Mouse (Mus musculus): ENCODE data around the gene Zfp36l1. TPM values are rescaled to one million over a fixed set of nuclear protein-coding genes. Genes with fewer than 3 reads are reported as not detected.

The Zfp36l1 gene
- polyA plus RNA-seq, 1 experiment from 2014 or later = 152 TPM

- Histone ChIP-seq H3K9me3 (ENCODE audit: control insufficient read depth, low read length) (no peaks in the 10 kb centered on the region), H3K4me2 (ENCODE audit: low read depth, low read length) (no peak overlapping the region), H3K27ac (ENCODE audit: low read length) (no peak overlapping the region), H3K36me3 (ENCODE audit: control insufficient read depth, insufficient read depth, low read length) (no peaks in the 10 kb centered on the region), H3K27me3 (ENCODE audit: control insufficient read depth, insufficient read depth, low read depth, low read length) (no peaks in the 10 kb centered on the region), H3K4me3 (ENCODE audit: low read length) (no peak overlapping the region), H3K4me1 (replicated peaks; ENCODE audit: control insufficient read depth, insufficient read depth, low read length) (peaks cover 6% of the 10 kb centered on the region), H3K9ac (ENCODE audit: low read length) (no peak overlapping the region)
- 79% methylated on average over 3 of the region's 3 CpGs for WGBS
- ATAC-seq (ENCODE audit: low read depth) = no peak
Observed at GRCm38 (mm10) chr12:80069040-80069439, 43.8 kb downstream of the Zfp36l1 start.

DNA sequence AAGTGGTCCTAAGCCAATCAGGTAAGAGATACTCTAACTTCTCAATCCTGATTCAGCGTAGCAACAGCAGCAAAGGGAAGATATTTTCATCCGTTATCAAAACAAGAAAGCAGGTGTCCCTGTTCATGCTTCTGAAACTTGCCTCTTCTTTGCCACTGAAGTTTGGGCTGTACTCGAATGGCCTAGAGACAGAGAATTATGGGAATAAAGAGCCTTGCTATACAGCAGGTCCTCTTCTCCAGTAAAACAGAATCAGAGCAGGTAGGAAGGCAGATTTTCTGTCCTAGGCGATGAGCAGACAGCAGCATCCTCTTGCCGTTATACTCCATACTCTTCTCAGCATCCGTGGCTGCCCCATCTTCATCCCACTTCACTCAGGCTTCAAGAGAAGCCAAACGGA lies 44.8 kb downstream of the Zfp36l1 start:
- H3K4me2 ChIP-seq (ENCODE audit: low read depth, low read length) = no peak overlapping the region
- no peak for ATAC-seq (ENCODE audit: low read depth)
- 79% methylated on average over 7 of the region's 7 CpGs for WGBS

GRCm38 (mm10) chr12:80065049-80065448 lies 47.8 kb downstream of the Zfp36l1 start:
- H3K27ac ChIP-seq (ENCODE audit: low read length) = no peak overlapping the region
- WGBS = 78% methylated on average over 8 of the region's 8 CpGs
- H3K27me3 ChIP-seq (ENCODE audit: control insufficient read depth, insufficient read depth, low read depth, low read length) = no peaks in the 10 kb centered on the region
- no peaks in the 10 kb centered on the region for H3K9me3 ChIP-seq (ENCODE audit: control insufficient read depth, low read length)
- no peak for ATAC-seq (ENCODE audit: low read depth)
- no peak overlapping the region for H3K9ac ChIP-seq (ENCODE audit: low read length)
- peaks cover 43% of the 10 kb centered on the region for H3K4me1 ChIP-seq (replicated peaks; ENCODE audit: control insufficient read depth, insufficient read depth, low read length)
- no peaks in the 10 kb centered on the region for H3K36me3 ChIP-seq (ENCODE audit: control insufficient read depth, insufficient read depth, low read length)
- no peak overlapping the region for H3K4me3 ChIP-seq (ENCODE audit: low read length)
- no peak overlapping the region for H3K4me2 ChIP-seq (ENCODE audit: low read depth, low read length)

More for the DNA sequence above, 44.8 kb downstream of the Zfp36l1 start:
- Histone ChIP-seq H3K4me1 (replicated peaks; ENCODE audit: control insufficient read depth, insufficient read depth, low read length) (peaks cover 16% of the 10 kb centered on the region), H3K36me3 (ENCODE audit: control insufficient read depth, insufficient read depth, low read length) (no peaks in the 10 kb centered on the region), H3K9ac (ENCODE audit: low read length) (no peak overlapping the region), H3K27ac (ENCODE audit: low read length) (no peak overlapping the region), H3K4me3 (ENCODE audit: low read length) (no peak overlapping the region), H3K9me3 (ENCODE audit: control insufficient read depth, low read length) (no peaks in the 10 kb centered on the region), H3K27me3 (ENCODE audit: control insufficient read depth, insufficient read depth, low read depth, low read length) (no peaks in the 10 kb centered on the region)

- Histone ChIP-seq H3K4me3 (ENCODE audit: low read length) (no peak overlapping the region), H3K4me1 (replicated peaks; ENCODE audit: control insufficient read depth, insufficient read depth, low read length) (peaks cover 50% of the 10 kb centered on the region), H3K36me3 (ENCODE audit: control insufficient read depth, insufficient read depth, low read length) (no peaks in the 10 kb centered on the region), H3K9ac (ENCODE audit: low read length) (no peak overlapping the region), H3K27ac (ENCODE audit: low read length) (no peak overlapping the region), H3K4me2 (ENCODE audit: low read depth, low read length) (no peak overlapping the region), H3K27me3 (ENCODE audit: control insufficient read depth, insufficient read depth, low read depth, low read length) (no peaks in the 10 kb centered on the region), H3K9me3 (ENCODE audit: control insufficient read depth, low read length) (no peaks in the 10 kb centered on the region)
- ATAC-seq (ENCODE audit: low read depth) = no peak
- 74% methylated on average over 4 of the region's 4 CpGs for WGBS
Observed at GRCm38 (mm10) chr12:80064306-80064705, 48.5 kb downstream of the Zfp36l1 start.

DNA sequence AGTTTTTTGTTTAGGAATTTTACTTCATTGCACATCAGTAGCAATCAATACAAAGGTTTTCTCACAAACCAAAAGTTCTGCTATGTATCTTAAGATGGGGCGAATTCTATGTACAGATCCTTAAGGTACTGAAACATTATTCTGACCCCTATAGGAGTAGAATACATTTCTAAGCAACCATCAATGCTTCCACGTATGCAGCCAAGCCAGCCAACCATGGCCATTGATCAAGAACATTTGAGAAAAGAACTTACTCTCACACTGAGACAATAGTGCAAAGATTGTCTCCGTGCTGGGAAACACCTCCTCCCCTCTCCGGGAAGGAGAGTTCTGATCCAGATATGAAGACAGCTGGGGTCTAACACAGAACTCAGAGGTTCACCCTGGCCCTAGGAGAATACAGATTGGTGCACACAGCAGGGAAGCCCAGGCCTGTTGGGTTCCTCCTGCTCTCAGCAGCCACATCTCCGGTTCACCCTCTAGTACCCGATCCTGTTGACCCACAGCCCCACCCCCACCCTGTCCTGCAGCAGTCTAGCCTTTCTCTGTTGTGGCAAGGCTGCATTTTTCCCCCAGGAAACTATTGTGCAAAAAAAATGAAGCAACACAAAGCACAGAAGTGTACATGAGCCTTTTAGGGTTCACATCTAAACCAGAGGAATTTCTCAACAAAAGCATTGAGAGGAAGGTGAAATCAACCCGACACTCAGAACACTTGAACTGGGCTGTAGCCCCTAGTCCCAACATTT lies 49.2 kb downstream of the Zfp36l1 start:
- peak overlapping the region; percentile 60 for H3K27ac ChIP-seq (ENCODE audit: low read length)
- H3K4me2 ChIP-seq (ENCODE audit: low read depth, low read length) = no peak overlapping the region
- H3K9ac ChIP-seq (ENCODE audit: low read length) = 0 out of 2 replicates have a peak overlapping the region, but pooled peaks have one; percentile 12
- no peaks in the 10 kb centered on the region for H3K9me3 ChIP-seq (ENCODE audit: control insufficient read depth, low read length)
- H3K36me3 ChIP-seq (ENCODE audit: control insufficient read depth, insufficient read depth, low read length) = no peaks in the 10 kb centered on the region
- no peak overlapping the region for H3K4me3 ChIP-seq (ENCODE audit: low read length)
- peaks cover 50% of the 10 kb centered on the region for H3K4me1 ChIP-seq (replicated peaks; ENCODE audit: control insufficient read depth, insufficient read depth, low read length)
- H3K27me3 ChIP-seq (ENCODE audit: control insufficient read depth, insufficient read depth, low read depth, low read length) = no peaks in the 10 kb centered on the region
- 42% methylated on average over 7 of the region's 7 CpGs for WGBS
- ATAC-seq (ENCODE audit: low read depth) = peak; percentile 30; the same call in 1 of the 2 replicates

DNA sequence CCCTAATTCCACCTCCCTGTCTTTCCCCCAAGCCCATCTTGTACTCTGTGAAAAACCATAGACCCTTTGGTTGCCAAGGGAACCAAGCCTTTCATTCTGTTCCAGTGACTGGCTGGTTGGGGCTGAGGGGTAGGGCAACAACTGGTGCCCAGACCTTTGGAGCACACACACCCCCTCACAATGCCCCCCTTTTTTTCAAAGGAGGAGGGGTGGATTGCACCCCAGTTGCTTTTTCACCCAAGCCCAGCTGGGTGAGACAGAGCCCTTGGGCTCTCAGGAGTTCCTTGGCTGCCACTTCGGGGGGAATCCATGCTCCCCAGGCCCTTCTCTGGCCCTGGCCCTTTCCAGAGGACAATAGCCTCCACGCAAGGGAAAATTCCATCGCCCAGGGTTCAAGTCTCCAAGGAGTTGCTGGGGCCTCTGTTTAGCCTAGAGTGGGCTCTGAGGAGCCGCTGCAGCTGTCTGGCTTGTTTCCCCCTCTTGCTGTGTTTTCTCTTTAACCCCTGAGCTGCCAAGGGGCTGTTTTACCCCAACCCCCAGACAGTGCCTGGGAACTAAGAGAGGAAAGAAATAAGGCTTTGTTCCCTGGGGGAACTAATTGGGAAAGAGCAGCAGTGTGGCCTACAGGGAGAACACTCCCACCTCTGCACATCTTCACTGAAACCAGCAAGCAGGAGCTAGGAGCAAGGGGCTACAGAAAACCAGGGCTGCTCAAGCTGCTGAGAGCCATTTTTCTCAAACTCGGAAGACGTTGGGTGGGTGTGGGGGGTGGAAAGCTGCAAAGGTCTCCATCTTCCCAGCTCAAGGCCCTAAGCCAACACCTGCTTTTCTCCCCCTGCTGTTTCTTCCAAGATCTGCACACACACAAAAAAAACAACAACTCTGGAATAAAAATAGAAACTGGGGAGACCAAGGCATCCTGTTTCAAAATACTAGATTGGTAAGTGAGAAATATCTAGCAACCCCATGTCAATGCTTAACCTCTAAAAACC lies 50.1 kb downstream of the Zfp36l1 start:
- peak; percentile 72 for ATAC-seq (ENCODE audit: low read depth)
- peak overlapping the region; percentile 25; the same call in 1 of the 2 replicates for H3K9ac ChIP-seq (ENCODE audit: low read length)
- H3K27me3 ChIP-seq (ENCODE audit: control insufficient read depth, insufficient read depth, low read depth, low read length) = no peaks in the 10 kb centered on the region
- no peaks in the 10 kb centered on the region for H3K36me3 ChIP-seq (ENCODE audit: control insufficient read depth, insufficient read depth, low read length)
- no peak overlapping the region for H3K4me3 ChIP-seq (ENCODE audit: low read length)
- H3K27ac ChIP-seq (ENCODE audit: low read length) = peak overlapping the region; percentile 80
- H3K9me3 ChIP-seq (ENCODE audit: control insufficient read depth, low read length) = no peaks in the 10 kb centered on the region
- 17% methylated on average over 6 of the region's 6 CpGs for WGBS
- peaks cover 52% of the 10 kb centered on the region for H3K4me1 ChIP-seq (replicated peaks; ENCODE audit: control insufficient read depth, insufficient read depth, low read length)
- H3K4me2 ChIP-seq (ENCODE audit: low read depth, low read length) = no peak overlapping the region

GRCm38 (mm10) chr12:80061810-80062209 lies 51.0 kb downstream of the Zfp36l1 start:
- H3K4me2 ChIP-seq (ENCODE audit: low read depth, low read length) = no peak overlapping the region
- H3K9me3 ChIP-seq (ENCODE audit: control insufficient read depth, low read length) = no peaks in the 10 kb centered on the region
- no peak; the same call in 1 of the 2 replicates for ATAC-seq (ENCODE audit: low read depth)
- no peaks in the 10 kb centered on the region for H3K27me3 ChIP-seq (ENCODE audit: control insufficient read depth, insufficient read depth, low read depth, low read length)
- no peak overlapping the region for H3K4me3 ChIP-seq (ENCODE audit: low read length)
- no peaks in the 10 kb centered on the region for H3K36me3 ChIP-seq (ENCODE audit: control insufficient read depth, insufficient read depth, low read length)
- 36% methylated on average over 5 of the region's 5 CpGs for WGBS
- H3K4me1 ChIP-seq (replicated peaks; ENCODE audit: control insufficient read depth, insufficient read depth, low read length) = peaks cover 52% of the 10 kb centered on the region
- peak overlapping the region; percentile 80 for H3K27ac ChIP-seq (ENCODE audit: low read length)
- H3K9ac ChIP-seq (ENCODE audit: low read length) = no peak overlapping the region

DNA sequence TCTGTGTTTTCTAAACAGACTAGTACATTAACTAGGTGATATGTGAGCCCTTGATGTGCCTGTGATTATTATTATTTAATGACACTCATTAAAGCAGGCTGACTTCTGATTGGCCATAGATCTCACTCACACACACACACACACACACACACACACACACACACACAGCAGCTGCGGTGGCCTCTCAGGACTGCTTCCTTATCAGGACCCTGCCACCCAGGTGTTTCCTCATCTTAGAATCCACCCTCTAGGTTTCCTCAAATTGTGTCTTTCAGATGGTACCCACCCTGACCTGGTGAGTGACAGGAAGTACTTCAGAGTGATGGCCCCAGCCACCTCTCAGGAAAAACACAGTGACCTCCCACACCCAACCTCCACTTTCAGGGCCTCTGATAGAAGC lies 52.0 kb downstream of the Zfp36l1 start:
- Histone ChIP-seq H3K9ac (ENCODE audit: low read length) (no peak overlapping the region), H3K4me2 (ENCODE audit: low read depth, low read length) (no peak overlapping the region), H3K4me3 (ENCODE audit: low read length) (no peak overlapping the region), H3K36me3 (ENCODE audit: control insufficient read depth, insufficient read depth, low read length) (no peaks in the 10 kb centered on the region), H3K27me3 (ENCODE audit: control insufficient read depth, insufficient read depth, low read depth, low read length) (no peaks in the 10 kb centered on the region), H3K27ac (ENCODE audit: low read length) (peak overlapping the region; percentile 3; the same call in 1 of the 2 replicates), H3K9me3 (ENCODE audit: control insufficient read depth, low read length) (no peaks in the 10 kb centered on the region), H3K4me1 (replicated peaks; ENCODE audit: control insufficient read depth, insufficient read depth, low read length) (peaks cover 52% of the 10 kb centered on the region)
- ATAC-seq (ENCODE audit: low read depth) = no peak
- 26% methylated on average over 1 of the region's 1 CpGs for WGBS

- H3K27ac ChIP-seq (ENCODE audit: low read length) = peak overlapping the region; percentile 34; the same call in 1 of the 2 replicates
- no peak overlapping the region for H3K4me3 ChIP-seq (ENCODE audit: low read length)
- WGBS = 38% methylated on average over 9 of the region's 9 CpGs
- no peak overlapping the region for H3K4me2 ChIP-seq (ENCODE audit: low read depth, low read length)
- peaks cover 52% of the 10 kb centered on the region for H3K4me1 ChIP-seq (replicated peaks; ENCODE audit: control insufficient read depth, insufficient read depth, low read length)
- no peaks in the 10 kb centered on the region for H3K36me3 ChIP-seq (ENCODE audit: control insufficient read depth, insufficient read depth, low read length)
- H3K27me3 ChIP-seq (ENCODE audit: control insufficient read depth, insufficient read depth, low read depth, low read length) = no peaks in the 10 kb centered on the region
- H3K9ac ChIP-seq (ENCODE audit: low read length) = no peak overlapping the region
- no peak for ATAC-seq (ENCODE audit: low read depth)
- no peaks in the 10 kb centered on the region for H3K9me3 ChIP-seq (ENCODE audit: control insufficient read depth, low read length)
Observed at GRCm38 (mm10) chr12:80060338-80060737, 52.5 kb downstream of the Zfp36l1 start.

Measured in lung, embryonic 16.5 days (tissue).